20 mouse cellular contexts compared by ENCODE assay signal in the genomic region with DNA sequence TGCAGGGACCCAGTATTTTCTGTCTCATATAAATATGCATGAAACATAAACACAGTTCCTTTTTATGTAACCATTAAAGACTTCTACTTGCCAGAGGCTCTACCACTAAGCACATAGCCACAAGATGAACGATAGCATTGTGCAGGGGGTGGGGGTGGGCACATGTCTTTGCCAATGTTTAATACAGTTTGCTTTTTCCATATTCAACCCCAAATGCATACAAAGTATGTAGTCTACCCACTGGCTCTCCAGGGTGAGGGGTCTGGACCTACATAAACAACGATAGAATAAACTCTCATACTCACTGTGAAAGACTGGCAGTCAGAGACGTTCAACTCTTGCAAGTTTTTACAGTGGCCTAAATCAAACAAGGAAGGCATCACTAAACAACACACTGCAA.
"Had no signal": no experiment of that assay in that cellular context is flagged by ENCODE, and none has a peak within 500 bp of the region (broad histone marks: within the 10 kb centered on the region; RNA-seq: fewer than 3 reads in every experiment).

No protein-coding gene starts in this region.

- H3K4me3 ChIP-seq: liver, embryonic 12.5 days; liver, embryonic 15.5 days; megakaryocyte, embryonic 14.5 days; midbrain, embryonic 10.5 days; midbrain, embryonic 13.5 days; myocyte had no signal

- ATAC-seq: intestine, embryonic 16.5 days; liver, embryonic 12.5 days; lung, postnatal 0 days; midbrain, embryonic 13.5 days; midbrain, embryonic 16.5 days had no signal

- H3K27me3 ChIP-seq: liver, embryonic 15.5 days; midbrain, embryonic 13.5 days had no signal

- H3K27ac ChIP-seq: liver, embryonic 12.5 days; liver, embryonic 15.5 days; midbrain, embryonic 10.5 days; midbrain, embryonic 13.5 days; stomach, postnatal 0 days had no signal

- H3K4me2 ChIP-seq: liver, embryonic 12.5 days; liver, embryonic 15.5 days; midbrain, embryonic 13.5 days had no signal

- H3K9me3 ChIP-seq: liver, embryonic 12.5 days; liver, embryonic 15.5 days; megakaryocyte, embryonic 14.5 days; midbrain, embryonic 10.5 days; midbrain, embryonic 13.5 days had no signal

- DNase-seq: kidney, adult 18-20 months; kidney, adult 9 months; kidney, postnatal 14 days; kidney, postnatal 4 days; left cerebral cortex, postnatal 4 days; liver; right cerebral cortex, adult 18-20 months; right cerebral cortex, postnatal 14 days; right cerebral cortex, postnatal 4 days; thymus, postnatal 36 days had no signal

- H3K9ac ChIP-seq: liver, embryonic 12.5 days; liver, embryonic 15.5 days; midbrain, embryonic 13.5 days had no signal

- H3K36me3 ChIP-seq: liver, embryonic 12.5 days; liver, embryonic 15.5 days; midbrain, embryonic 10.5 days; midbrain, embryonic 13.5 days had no signal

- H3K4me1 ChIP-seq: liver, embryonic 12.5 days; liver, embryonic 15.5 days; megakaryocyte, embryonic 14.5 days; midbrain, embryonic 10.5 days; midbrain, embryonic 13.5 days had no signal
